Mouse (Mus musculus): ENCODE measurements around the gene Cspg4.

- TF ChIP-seq POLR2A (IDR thresholded peaks at IDR 0.05; ENCODE audit: low read depth, low read length) = no peak
- TF ChIP-seq CTCF (conservative IDR thresholded peaks at IDR 0.05; ENCODE audit: insufficient read depth, insufficient read length, low read depth, low read length) = no peak
Observed at GRCm38 (mm10) chr9:56865673-56866400, 1.0 kb downstream of the Cspg4 start.
